Mouse (Mus musculus): Measurements from ENCODE around the gene Kif2a. TPM values are rescaled to one million over a fixed set of nuclear protein-coding genes. Genes with fewer than 3 reads are reported as not detected.
"Not testable (repeated sequence)": the region's sequence is repeated elsewhere in the genome, so short reads cannot be mapped to it uniquely, and the experiment has no call there.

Kif2a gene
- total RNA-seq, 2 experiments from 2014 or later, result 131 to 135 TPM

- intact Hi-C loops (cut with DNase I), result loop anchor here (10.0 kb wide), 1 partner anchor 1213 kb away; the partner anchor contains the start of genes Ercc8 and Ndufaf2
- no peak for DNase-seq (ENCODE audit: low spot score in 2 of 2)
Observed at GRCm38 (mm10) chr13:106941211-106941976, 80.5 kb downstream of the Kif2a start.

GRCm38 (mm10) chr13:106937138-106937472 is 84.8 kb downstream of the Kif2a start:
- intact Hi-C loops (cut with DNase I), result no loop called here
- no peak for DNase-seq (ENCODE audit: low spot score in 2 of 2)

GRCm38 (mm10) chr13:106936256-106937137 is 85.4 kb downstream of the Kif2a start, which contains the start of gene Ipo11:
Ipo11 (minus strand) TSS chr13:106936958.
- peak; percentile 95 for DNase-seq (ENCODE audit: low spot score in 2 of 2)
- intact Hi-C loops (cut with DNase I), result no loop called here

GRCm38 (mm10) chr13:106935871-106936255 is 86.1 kb downstream of the Kif2a start:
- intact Hi-C loops (cut with DNase I), result no loop called here
- DNase-seq (ENCODE audit: low spot score in 2 of 2), result no peak

GRCm38 (mm10) chr13:106929201-106929600 is 92.7 kb downstream of the Kif2a start:
- intact Hi-C loops (cut with DNase I), result no loop called here
- DNase-seq (ENCODE audit: low spot score in 2 of 2), result no peak

- intact Hi-C loops (cut with DNase I), result no loop called here
- DNase-seq (ENCODE audit: low spot score in 2 of 2), result no peak
Observed at GRCm38 (mm10) chr13:106928296-106928695, 93.6 kb downstream of the Kif2a start.

- DNase-seq (ENCODE audit: low spot score in 2 of 2); intact Hi-C loops (cut with DNase I): not testable (repeated sequence)
Observed at GRCm38 (mm10) chr13:106925921-106926320, 96.0 kb downstream of the Kif2a start.

- intact Hi-C loops (cut with DNase I), result loop anchor here (5.0 kb wide), 1 partner anchor 1476 kb away; the partner anchor contains the start of gene Htr1a
Observed at GRCm38 (mm10) chr13:106918322-106919050, 103.4 kb downstream of the Kif2a start.

GRCm38 (mm10) chr13:106913125-106913736 is 108.7 kb downstream of the Kif2a start:
- DNase-seq (ENCODE audit: low spot score in 2 of 2), result no peak
- intact Hi-C loops (cut with DNase I), result no loop called here

More at GRCm38 (mm10) chr13:106918322-106919050, 103.4 kb downstream of the Kif2a start:
- peak; percentile 25 to 62 for DNase-seq (ENCODE audit: low spot score in 2 of 2)

GRCm38 (mm10) chr13:106910096-106910495 is 111.8 kb downstream of the Kif2a start:
- intact Hi-C loops (cut with DNase I), result no loop called here
- no peak for DNase-seq (ENCODE audit: low spot score in 2 of 2)

Other genes with a start within 250 kb of the Kif2a start
- 10 to 100 TPM; 61.1 to 62.2 TPM for gene Ipo11, start 85.2 kb downstream of the Kif2a start, total RNA-seq (2021)
- gene Dimt1, start 75.0 kb downstream of the Kif2a start, total RNA-seq (2021), result 10 to 100 TPM; 17.8 to 19.0 TPM